Mouse (Mus musculus): ENCODE data around the gene Hbs1l.

The Hbs1l gene

DNA sequence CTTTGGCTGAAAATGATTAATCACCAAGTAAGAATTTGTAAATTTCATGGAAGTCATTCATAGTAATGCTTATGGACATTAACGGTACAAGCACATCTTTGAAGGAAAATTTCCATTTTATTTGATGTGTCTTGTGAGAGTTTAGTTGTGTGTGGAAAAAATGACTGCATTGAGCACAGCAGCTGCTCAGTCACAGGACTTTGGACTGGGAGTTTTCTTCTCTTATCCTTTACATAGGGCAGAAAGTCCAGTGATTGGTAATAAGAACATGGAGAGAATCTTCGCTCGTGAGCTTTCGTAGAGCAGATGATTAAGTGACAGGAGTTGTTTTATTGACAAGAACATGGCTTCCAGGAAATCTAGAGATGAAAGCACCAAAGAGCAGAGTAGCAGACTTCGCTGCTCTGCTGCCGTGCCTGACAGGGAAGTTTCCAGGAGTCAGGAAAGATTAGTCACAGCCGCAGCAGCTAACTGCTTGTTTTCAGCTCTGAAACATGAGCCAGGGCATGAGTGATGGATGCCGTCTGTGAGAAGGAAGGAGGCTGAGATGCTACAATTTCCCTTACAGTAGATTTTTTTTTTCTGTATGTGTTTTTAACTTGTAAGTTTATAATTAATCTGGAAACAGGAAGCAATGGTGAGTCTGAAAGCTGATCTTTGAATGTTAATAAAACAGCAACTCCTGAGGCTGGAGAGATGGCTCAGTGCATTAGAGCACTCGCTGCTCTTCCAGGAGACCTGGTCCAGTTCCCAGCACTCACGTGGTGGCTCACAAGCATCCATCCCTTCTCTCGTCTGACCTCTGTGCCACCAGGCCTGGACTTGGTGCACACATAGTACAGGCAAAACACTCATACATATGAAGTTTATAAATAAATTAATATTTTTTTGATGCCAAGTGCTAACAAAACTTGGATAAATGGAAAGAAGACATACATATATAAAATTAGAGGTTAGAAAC, 9.2 kb downstream of the Hbs1l start:
- in situ Hi-C loops (cut with MboI, MseI), result loop anchor here in 1 of 2 experiments (5.0 kb wide), 1 partner anchor 148 kb away; no protein-coding TSS in a partner anchor

DNA sequence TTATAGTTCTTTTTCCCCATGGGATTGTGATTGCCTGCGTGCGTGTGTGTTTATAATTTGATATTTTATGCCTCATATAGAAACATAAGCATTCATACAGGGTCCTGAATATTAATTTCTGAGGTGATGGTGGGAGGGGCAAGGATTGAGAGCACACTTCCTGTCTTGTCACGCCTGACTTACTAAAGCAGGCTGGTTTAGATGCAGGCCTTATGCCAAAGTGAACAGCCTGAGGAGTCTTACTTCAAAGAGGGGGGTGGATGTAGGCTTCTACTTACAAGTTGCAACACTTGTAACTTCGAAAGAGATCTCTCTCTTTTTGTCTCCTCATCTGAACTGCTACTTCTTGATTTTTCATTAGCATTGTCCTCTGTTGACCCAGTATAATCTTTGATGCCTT, 18.0 kb downstream of the Hbs1l start:
- in situ Hi-C loops (cut with MboI, MseI), result no loop called here

DNA sequence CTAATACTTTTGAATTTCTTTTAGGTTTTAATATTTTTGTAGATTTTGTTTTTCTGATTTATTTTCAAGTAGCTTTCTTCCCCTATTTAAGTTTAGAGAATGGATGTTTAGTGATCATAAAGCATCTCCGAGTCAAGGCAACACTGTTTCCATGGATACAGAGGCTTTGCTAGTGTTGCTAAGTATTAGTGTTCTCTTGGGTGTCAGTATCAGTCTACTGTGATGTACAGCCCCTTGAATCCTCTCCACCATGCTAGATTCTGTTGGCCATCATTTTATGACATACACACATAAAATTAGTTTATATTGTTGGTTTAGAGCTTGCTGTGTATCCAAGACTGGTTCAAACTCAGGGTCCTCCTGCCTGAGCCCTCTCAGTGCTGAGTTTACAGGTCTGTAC, 20.3 kb downstream of the Hbs1l start:
- in situ Hi-C loops (cut with MboI, MseI), result no loop called here

DNA sequence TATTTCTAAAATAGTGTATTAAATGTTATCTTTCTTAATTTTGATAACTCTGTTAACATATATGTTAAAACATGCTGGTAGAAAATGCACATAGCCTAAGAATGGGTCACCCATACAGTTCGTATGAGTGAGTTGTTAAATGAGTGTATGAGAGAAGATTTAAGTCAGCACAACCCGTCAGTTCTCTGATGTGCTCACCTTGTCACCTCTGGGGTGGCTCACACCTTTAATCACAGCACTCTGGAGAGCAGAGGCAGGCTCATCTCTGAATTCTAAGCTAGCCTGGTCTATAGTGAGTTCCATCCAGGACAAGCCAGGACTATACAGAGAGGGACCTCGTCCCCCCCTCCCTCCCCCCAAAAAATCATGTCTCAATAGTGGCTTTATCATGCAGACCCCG, 22.5 kb downstream of the Hbs1l start:
- in situ Hi-C loops (cut with MboI, MseI), result no loop called here

DNA sequence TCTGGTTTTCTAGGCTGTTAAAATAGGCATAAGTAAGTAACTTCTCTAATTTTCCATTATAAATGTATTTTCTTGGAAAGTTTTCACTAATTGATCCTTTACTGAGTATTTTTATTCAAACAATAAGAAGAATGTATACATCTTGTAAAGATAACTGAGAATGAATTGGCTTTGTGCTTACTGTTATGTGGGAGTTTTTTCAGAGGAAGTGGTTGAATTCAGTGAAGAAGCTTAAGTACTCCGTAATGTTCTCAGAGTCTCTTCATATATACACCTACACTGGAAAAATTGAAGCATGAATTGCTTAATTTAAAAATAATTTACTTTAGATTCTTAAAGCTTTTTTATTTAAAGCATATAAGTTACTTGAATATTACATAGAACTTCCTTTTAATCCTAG, 23.2 kb downstream of the Hbs1l start:
- in situ Hi-C loops (cut with MboI, MseI), result no loop called here

DNA sequence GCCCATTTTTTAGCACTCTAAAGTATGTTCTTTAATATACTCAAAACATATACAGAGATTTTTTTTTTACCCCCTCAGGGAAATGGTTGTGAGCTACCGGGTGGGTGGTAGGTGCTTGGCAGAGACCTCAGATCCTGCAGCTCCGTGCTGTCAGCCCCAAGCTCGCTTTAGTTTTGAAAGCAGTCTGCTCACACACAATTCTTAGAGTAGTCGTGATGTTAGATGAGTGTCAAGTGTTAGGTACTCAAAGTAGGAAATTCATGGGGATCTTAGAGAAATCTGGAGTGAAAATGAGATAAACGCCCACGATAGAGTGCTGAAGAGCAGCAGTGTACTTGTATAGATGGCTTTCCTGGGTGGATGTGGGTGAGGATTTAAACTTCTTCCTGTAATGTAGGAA, 24.8 kb downstream of the Hbs1l start:
- in situ Hi-C loops (cut with MboI, MseI), result loop anchor here in 1 of 2 experiments (10.0 kb wide), 1 partner anchor 326 kb away; no protein-coding TSS in a partner anchor

DNA sequence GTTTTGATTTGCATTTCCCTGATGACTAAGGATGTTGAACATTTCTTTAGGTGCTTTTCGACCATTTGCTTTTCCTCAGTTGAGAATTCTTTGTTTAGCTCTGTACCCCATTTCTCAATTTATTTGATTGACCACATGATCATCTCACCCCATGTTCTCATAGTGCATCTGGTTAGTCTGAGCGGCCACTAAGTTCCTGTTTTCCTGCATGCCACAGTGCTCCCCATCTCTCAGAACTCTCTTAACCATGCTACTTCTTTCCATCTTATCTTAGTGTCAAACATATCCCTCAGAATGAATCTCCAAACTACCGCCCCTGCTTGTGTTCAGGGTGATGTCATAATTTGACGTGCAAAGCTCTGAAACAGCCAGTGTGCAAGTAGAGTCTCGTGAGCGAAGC, 30.6 kb downstream of the Hbs1l start:
- in situ Hi-C loops (cut with MboI, MseI), result loop anchor here in 1 of 2 experiments (10.0 kb wide), 1 partner anchor 332 kb away; no protein-coding TSS in a partner anchor

DNA sequence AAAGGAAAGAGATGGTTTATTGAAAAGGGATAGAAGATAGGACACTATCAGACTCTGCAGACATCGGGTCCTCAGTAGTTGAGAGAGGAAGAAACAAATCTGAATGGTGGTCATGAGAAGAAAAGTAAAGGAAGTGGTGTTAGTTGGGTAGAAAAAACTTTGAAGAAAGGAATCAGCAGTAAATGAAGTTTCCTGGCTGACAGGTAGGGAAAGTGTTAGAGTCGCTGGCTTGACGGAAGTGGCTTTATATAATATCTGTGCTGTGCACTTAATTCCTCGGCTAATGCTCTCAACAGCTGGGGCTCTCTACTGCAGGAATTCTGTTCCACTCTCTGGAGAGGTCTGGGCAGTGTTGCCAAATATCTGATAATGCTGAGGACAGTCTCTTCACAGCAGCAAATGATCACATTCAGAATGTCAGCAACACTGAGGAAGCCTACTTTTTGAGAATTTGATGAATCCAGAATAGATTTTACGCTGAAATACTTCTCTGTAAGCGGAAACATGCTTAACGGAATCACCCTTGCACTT, 31.9 kb downstream of the Hbs1l start:
- in situ Hi-C loops (cut with MboI, MseI), result loop anchor here in 1 of 2 experiments (10.0 kb wide), 1 partner anchor 333 kb away; no protein-coding TSS in a partner anchor

DNA sequence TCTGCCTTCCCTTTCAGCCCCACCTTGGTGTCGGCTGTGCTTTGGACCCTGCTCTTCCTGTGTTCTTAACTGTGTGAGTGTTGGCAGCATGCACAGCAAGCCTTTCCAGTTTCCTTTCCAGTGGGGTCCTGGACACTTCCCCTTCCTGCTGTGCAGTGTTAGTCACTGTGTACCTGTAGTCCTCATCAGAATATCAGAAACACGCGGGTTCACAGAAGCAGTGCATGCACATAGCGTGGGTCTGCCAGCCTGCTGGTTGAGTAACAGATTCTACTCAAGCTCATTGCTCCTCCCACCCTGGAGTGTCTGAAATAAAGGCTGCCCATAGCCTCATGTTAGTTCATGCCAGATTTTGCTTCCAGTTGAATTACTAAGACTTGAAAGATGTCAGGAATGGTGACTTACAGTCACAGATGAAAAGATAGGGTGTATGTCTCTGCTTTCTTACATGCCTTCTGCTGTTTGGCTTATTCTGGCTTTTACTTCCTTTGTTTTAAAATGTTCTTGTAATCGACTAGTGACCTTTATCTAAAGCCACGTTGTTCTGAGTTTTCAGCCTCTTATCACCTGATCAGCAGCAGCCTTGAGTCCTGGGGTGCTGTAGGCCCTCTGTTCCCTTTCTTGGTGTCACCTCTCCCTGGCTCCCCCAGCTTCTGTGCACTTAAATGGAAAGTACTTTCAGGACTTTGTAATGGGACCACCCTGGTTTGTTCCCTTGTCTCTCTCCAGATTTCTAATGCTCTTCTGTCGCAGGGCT, 38.7 kb downstream of the Hbs1l start:
- in situ Hi-C loops (cut with MboI, MseI), result no loop called here

DNA sequence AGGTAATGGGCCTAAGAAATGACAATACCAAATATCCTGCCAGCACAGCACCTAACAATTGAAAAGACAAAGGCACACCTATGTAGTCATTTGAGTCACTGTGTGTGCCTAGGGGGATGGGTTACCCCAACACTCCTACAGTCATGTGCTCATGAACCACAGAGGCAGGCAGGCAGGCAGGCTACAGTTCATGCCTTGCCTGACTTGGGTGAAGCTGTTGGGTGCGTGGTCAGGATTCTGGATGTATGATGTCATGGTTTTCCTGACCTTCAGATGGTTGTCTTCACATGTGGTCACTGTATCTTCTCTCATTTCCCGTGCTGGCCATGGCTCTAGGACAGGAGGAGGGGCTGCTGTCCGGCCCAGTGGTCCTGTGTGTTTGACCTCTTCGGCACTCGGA, 39.8 kb downstream of the Hbs1l start:
- in situ Hi-C loops (cut with MboI, MseI), result no loop called here

DNA sequence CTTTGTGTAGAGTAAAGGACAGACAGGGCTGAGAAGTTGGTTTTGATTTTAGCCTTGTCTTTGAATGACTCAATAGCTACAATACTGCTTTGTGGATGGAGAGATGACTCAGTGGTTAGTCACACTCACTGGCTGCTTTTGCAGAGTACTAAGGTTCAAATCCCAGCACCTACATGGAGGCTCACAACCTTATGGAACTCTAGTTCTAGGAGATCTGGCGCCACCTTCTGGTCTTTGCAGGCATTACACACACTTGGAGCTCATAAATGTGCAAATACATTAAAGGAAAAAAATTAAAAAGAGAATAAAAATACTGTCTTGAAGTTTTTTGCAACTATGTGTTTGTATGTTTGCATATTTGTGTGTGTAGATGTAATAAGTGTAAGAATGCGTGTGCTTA, 41.4 kb downstream of the Hbs1l start:
- in situ Hi-C loops (cut with MboI, MseI), result no loop called here

DNA sequence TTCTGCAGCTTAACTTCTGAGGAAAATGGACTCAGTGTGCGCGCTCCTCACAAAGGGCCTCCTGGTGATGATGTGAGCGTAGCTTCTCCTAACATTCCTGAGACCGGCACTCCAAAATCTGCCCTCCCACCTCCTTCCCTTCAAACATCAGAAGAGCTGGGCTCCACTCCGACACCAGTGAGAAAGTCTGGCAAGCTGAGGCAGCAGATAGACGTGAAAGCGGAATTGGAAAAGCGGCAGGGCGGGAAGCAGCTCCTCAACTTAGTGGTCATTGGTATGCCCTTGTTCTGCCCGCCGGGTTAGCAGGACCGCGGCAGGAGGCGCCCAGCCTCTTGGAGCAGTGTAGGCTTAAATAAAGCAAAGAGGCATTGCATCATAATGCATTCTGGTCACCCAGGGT, 45.9 kb downstream of the Hbs1l start:
- in situ Hi-C loops (cut with MboI, MseI), result no loop called here

DNA sequence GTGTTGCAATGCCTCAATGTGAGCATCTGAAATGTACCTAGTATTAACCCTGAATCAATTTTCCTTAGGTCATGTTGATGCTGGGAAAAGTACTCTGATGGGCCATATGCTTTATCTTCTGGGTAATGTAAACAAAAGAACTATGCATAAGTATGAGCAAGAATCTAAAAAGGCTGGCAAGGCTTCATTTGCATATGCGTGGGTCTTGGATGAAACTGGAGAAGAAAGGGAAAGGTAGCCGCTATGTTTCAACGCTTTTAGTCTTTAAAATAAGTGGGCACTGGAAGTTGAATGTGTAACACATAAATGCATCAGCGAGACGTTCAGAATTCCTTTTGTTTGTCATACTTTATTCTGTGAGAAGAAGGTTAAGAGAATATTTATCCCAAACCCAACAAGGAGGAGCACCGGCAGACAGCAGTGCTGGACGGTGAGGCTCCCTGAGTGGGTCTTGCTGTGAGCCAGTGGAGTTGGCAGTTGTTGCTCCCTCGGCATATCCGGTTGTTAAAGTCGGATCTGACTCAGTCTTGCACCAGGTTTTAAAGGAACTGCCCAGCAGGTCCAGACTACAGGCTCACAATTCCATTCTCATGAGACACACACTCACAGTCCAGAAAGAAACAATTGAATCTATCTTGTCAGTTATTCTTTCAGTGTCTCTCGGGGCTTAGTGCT, 46.7 kb downstream of the Hbs1l start:
- in situ Hi-C loops (cut with MboI, MseI), result no loop called here

DNA sequence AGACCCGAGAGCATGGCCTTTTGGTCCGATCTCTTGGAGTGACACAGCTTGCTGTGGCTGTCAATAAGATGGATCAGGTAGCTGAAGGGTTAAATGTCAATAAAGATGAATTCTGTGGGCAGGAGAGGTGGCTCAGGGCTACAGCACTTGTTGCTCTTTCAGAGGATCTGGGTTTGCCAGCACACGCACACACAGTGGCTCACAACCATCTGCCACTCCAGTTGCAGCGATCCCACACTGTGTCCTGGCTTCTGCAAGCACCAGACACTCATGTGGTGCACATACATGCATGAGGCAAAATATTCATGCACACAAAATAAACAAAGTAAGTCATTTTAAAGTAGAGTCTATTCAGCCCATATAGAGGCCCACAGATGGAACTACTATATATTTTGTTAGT, 51.6 kb downstream of the Hbs1l start:
- in situ Hi-C loops (cut with MboI, MseI), result no loop called here

DNA sequence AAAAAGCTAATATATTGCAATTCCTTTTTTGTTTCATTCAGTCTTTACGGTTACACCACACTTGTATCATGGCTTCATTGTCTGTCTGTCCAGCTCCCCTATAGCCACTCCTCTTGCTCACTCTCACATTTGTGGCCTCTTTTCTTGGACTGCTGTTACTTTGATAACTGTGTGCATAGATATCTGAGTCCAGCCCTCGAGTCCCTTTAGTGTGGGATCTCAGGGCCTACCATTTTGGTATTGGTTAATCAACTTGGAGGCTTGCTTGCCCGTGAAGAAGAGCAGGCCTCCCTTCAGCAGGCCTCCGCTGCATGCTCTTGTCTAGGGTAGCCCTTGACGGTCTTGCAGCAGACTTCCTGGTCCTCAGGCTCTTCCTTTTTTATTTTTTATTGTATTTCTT, 53.7 kb downstream of the Hbs1l start:
- in situ Hi-C loops (cut with MboI, MseI), result no loop called here

DNA sequence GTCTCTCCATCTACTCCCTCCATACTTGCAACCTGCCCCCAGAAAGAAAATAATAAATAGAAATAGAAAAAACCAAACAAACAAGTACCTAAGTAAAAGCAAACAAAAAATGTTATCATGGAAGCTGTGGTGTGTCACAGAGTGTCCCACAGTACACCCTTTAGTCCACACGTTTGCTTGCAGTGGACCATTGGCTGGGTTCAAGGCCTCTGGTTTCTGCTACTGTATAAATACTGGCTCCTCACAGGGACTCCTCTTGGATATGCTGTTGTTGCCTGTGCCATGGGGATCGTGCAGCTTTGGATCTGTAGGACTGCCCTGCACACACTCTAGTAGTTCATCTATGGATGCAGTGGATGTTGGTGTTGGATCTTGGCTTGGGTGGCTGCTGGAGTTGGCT, 54.2 kb downstream of the Hbs1l start:
- in situ Hi-C loops (cut with MboI, MseI), result no loop called here

DNA sequence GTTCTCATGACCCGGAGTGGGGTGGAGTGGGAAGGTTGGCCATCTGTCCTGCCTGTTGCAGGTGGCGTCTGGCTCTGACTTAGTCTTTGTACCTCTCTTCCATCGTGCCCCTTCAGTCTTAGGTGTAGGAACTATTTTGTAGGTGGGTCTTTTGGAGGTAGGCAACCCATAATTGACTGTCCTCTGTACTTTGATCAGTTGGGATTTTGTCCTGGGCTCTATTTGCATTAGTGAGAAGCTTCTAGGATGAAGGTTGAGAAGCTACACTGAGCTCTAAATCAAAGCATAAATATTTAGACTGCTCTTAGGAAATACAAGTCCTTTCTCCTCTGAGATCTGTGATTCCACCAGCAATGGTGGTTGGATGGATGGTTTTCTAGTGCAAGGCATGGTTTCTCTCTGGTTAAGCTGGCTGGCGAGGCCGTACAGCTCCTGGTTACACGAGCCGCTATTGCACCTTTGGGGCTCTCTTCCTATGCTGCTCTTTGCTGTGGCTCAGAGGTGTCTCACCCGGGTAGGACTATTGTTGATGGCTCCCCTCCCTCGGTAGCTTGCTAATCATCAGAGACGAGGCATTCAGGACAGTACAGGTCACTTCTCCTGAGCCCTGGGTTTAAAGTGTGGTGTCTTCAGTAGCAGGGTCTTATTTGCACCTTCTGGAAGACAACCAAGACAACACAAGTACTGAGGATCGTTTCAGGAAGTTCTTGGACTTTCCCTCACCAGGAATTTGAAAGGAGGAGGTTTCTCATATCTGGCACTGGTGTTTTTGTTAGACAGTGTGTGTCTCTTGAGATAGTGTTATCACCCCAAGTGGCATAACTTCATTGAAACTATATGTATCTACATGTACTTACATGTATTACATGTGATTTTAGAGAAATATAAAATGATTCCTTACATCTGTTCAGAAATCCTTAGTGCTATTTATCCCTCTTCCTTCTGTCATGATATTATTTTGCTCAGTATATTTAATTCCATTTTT, 55.0 kb downstream of the Hbs1l start:
- in situ Hi-C loops (cut with MboI, MseI), result no loop called here

DNA sequence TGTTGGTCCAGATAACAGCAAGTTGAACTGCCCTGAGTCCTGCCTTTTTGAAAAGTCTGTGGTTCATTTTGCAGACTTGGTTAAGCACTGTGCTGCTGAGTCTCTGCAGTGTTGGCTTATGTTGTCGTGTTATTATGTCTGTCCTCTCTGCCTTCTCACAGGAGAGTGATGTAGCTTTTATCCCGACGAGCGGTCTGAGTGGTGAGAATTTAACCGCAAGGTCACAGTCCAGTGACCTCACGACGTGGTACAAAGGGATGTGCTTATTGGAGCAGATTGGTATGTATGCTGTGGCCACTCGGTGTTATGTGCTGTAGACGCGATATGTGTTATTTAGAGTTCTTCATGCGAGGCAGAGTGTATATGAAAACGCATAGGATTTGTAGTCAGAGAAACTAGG, 56.0 kb downstream of the Hbs1l start:
- in situ Hi-C loops (cut with MboI, MseI), result no loop called here

DNA sequence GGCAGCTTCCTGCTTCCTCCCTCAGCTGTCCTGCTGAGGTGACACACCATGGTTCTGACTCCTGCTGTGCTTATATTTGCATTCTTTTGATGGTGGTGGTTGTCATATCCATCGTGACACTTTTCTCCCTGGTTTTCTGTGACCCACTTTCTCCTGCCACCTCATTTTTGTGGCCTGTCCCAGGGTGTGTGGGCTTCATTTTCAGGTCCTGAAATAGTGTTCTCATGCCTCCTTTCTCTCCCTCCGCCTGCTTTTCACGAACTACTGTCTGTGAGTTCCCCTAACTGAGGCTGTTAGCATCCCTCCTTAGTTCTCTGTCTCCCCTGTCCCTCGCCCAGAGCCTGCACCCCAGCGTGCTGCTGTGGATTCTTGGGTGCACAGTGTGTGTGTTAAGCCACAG, 58.1 kb downstream of the Hbs1l start:
- in situ Hi-C loops (cut with MboI, MseI), result no loop called here

DNA sequence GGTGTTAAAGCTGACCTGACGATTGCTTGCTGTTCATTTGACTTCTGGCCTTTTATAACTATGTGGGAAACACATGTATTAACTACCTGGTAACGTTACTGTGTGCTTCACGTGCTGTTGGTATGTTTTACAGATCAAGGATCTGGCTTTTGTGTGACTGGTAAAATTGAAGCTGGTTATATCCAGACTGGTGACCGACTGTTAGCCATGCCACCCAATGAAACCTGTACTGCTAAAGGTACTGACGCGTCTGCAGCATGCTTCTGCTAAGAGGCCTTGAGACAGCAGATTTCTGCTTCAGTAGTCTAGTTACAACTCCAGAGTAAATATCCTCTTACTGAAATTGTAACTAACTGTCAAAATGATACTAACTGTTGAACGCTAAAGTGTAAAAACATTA, 58.7 kb downstream of the Hbs1l start:
- in situ Hi-C loops (cut with MboI, MseI), result no loop called here

Data from T-helper 17 cell (primary cell).